Comparison of ENCODE assay signal across 8 mouse cellular contexts in the genomic region with DNA sequence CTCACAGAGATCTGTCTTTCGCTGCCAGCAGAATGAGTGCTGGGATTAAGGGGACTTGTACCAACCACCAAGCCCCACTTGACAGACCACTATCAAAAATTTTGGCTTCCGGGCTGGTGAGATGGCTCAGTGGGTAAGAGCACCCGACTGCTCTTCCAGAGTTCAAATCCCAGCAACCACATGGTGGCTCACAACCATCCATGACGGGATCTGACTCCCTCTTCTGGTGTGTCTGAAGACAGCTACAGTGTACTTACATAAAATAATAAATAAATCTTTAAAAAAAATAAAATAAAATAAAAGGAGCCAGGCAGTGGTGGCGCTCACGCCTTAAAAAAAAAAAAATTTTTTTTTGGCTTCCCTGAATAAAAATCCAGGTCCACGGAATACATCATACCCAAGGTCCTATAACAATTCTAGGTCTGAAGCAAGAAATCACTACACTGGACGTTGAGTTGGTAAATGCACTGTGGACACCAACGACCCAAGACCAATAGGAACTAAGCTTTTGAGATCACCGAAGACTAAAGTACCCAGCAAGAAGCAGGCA. TPM values are rescaled to one million over a fixed set of nuclear protein-coding genes. Genes with fewer than 3 reads are reported as not detected.
DNase-seq lines count a peak whose midpoint lies in the region; ATAC-seq and TF ChIP-seq lines count a peak whose summit lies in the region.

No protein-coding gene starts in this region.

- no peak for TF ChIP-seq CTCF in liver, adult 2 months (IDR thresholded peaks at IDR 0.05; ENCODE audit: low read depth, low read length)

- ATAC-seq in forebrain, embryonic 11.5 days (replicated peaks; ENCODE audit: low FRiP score), result peak; percentile 4
- 0 out of 2 replicates have a peak, but pooled peaks have one; percentile 0 for ATAC-seq in intestine, embryonic 15.5 days
- ATAC-seq in neural tube, embryonic 13.5 days (ENCODE audit: low read depth), result peak; percentile 24; the same call in 1 of the 2 replicates

- 49% methylated on average over 10 of the region's 10 CpGs for WGBS in liver, adult 2 months
- 47% methylated on average over 10 of the region's 10 CpGs for WGBS in forebrain, embryonic 11.5 days
- 44% methylated on average over 10 of the region's 10 CpGs for WGBS in intestine, embryonic 15.5 days
- 42% methylated on average over 10 of the region's 10 CpGs for WGBS in neural tube, embryonic 13.5 days

- no peak overlapping the region for H3K27ac ChIP-seq in liver, adult 2 months (replicated peaks; ENCODE audit: insufficient read depth, low read depth, low read length)
- H3K27ac ChIP-seq in forebrain, embryonic 11.5 days (ENCODE audit: low read depth, low read length), result no peak overlapping the region
- H3K27ac ChIP-seq in intestine, embryonic 15.5 days, result no peak overlapping the region
- peak overlapping the region; percentile 92 for H3K27ac ChIP-seq in neural tube, embryonic 13.5 days (replicated peaks)

- peak overlapping the region; percentile 90; the same call in 1 of the 2 replicates for H3K4me2 ChIP-seq in forebrain, embryonic 11.5 days (ENCODE audit: low read depth, low read length, severe bottlenecking)
- peak overlapping the region; percentile 95 for H3K4me2 ChIP-seq in intestine, embryonic 15.5 days (replicated peaks)
- H3K4me2 ChIP-seq in neural tube, embryonic 13.5 days, result peak overlapping the region; percentile 84

- H3K4me1 ChIP-seq in liver, adult 2 months (ENCODE audit: control insufficient read depth, insufficient read depth, low read length), result no peaks in the 10 kb centered on the region; the same call in 1 of the 2 replicates
- peaks cover 6% of the 10 kb centered on the region; the same call in 1 of the 2 replicates for H3K4me1 ChIP-seq in forebrain, embryonic 11.5 days (replicated peaks; ENCODE audit: control insufficient read depth, insufficient read depth, low read length)
- H3K4me1 ChIP-seq in intestine, embryonic 15.5 days (replicated peaks), result peaks cover 6% of the 10 kb centered on the region; the same call in 1 of the 2 replicates
- peaks cover 9% of the 10 kb centered on the region for H3K4me1 ChIP-seq in neural tube, embryonic 13.5 days (replicated peaks)

- no peaks in the 10 kb centered on the region for H3K79me2 ChIP-seq in liver, adult 2 months (ENCODE audit: control insufficient read depth, insufficient read depth, low read length)

- no peak for TF ChIP-seq POLR2A in liver, adult 2 months (IDR thresholded peaks at IDR 0.05; ENCODE audit: extremely low read depth, insufficient read depth, low read length)

- H3K9me3 ChIP-seq in forebrain, embryonic 11.5 days (ENCODE audit: control insufficient read depth, low read length), result no peaks in the 10 kb centered on the region
- H3K9me3 ChIP-seq in intestine, embryonic 15.5 days, result no peaks in the 10 kb centered on the region
- no peaks in the 10 kb centered on the region for H3K9me3 ChIP-seq in neural tube, embryonic 13.5 days

- no peak for DNase-seq in liver, adult 2 months (ENCODE audit: extremely low read depth, low read depth, low spot score)
- no peak for DNase-seq in liver
- no peak for DNase-seq in forebrain, embryonic 11.5 days (ENCODE audit: low spot score)
- no peak for DNase-seq in ovary, postnatal 14 days (ENCODE audit: low spot score)
- DNase-seq in urinary bladder, postnatal 25 days (ENCODE audit: low spot score), result no peak
- DNase-seq in right cerebral cortex, adult 2 months (ENCODE audit: low spot score in 2 of 2), result no peak

- H3K27me3 ChIP-seq in liver, adult 2 months (ENCODE audit: control insufficient read depth, insufficient read depth, low read length), result no peaks in the 10 kb centered on the region
- H3K27me3 ChIP-seq in forebrain, embryonic 11.5 days (ENCODE audit: control insufficient read depth, insufficient read depth, low read length), result no peaks in the 10 kb centered on the region
- no peaks in the 10 kb centered on the region for H3K27me3 ChIP-seq in intestine, embryonic 15.5 days (replicated peaks)
- no peaks in the 10 kb centered on the region for H3K27me3 ChIP-seq in neural tube, embryonic 13.5 days

- no peak overlapping the region for H3K9ac ChIP-seq in liver, adult 2 months (ENCODE audit: low read depth, low read length)
- no peak overlapping the region for H3K9ac ChIP-seq in forebrain, embryonic 11.5 days (ENCODE audit: low read length)
- H3K9ac ChIP-seq in intestine, embryonic 15.5 days, result no peak overlapping the region
- no peak overlapping the region for H3K9ac ChIP-seq in neural tube, embryonic 13.5 days

- no peaks in the 10 kb centered on the region for H3K36me3 ChIP-seq in liver, adult 2 months (ENCODE audit: control insufficient read depth, insufficient read depth, low read length)
- H3K36me3 ChIP-seq in forebrain, embryonic 11.5 days (ENCODE audit: control insufficient read depth, insufficient read depth, low read length), result no peaks in the 10 kb centered on the region
- no peaks in the 10 kb centered on the region for H3K36me3 ChIP-seq in intestine, embryonic 15.5 days
- no peaks in the 10 kb centered on the region for H3K36me3 ChIP-seq in neural tube, embryonic 13.5 days

- H3K4me3 ChIP-seq in liver, adult 2 months (ENCODE audit: insufficient read depth, low read depth, low read length), result peak overlapping the region; percentile 21; the same call in 1 of the 2 replicates
- H3K4me3 ChIP-seq in forebrain, embryonic 11.5 days (ENCODE audit: low read depth, low read length), result peak overlapping the region; percentile 55; the same call in 1 of the 2 replicates
- H3K4me3 ChIP-seq in intestine, embryonic 15.5 days (replicated peaks), result peak overlapping the region; percentile 62
- H3K4me3 ChIP-seq in neural tube, embryonic 13.5 days, result peak overlapping the region; percentile 73

RNA-seq across cellular contexts. Expression of a gene that starts 0.4 kb away (rescaled TPM):
- 1.8 and 2.0 TPM in 2 replicates for total RNA-seq in liver, adult 2 months (2014; rRNA removed)
- 0.30 and 0.31 TPM in 2 replicates for polyA plus RNA-seq in liver, adult 2 months (2012; rRNA removed)
- 2.8 and 3.0 TPM in 2 replicates for polyA plus RNA-seq in forebrain, embryonic 11.5 days (2014; fragmentation: Nextera tagmentation; extraction: Ambion mirVana)
- 1.1 and 1.2 TPM in 2 replicates for polyA plus RNA-seq in intestine, embryonic 15.5 days (2015; fragmentation: Nextera tagmentation; extraction: Ambion mirVana)
- polyA plus RNA-seq in neural tube, embryonic 13.5 days (2015; fragmentation: Nextera tagmentation; extraction: Ambion mirVana), result 2.9 and 3.1 TPM in 2 replicates

RNA-seq across cellular contexts. Expression of a gene that starts 28.5 kb away (rescaled TPM):
- total RNA-seq in liver, adult 2 months (2014; rRNA removed), result 7.4 and 7.7 TPM in 2 replicates
- 1.7 and 2.1 TPM in 2 replicates for polyA plus RNA-seq in liver, adult 2 months (2012; rRNA removed)
- 35.6 and 37.7 TPM in 2 replicates for polyA plus RNA-seq in forebrain, embryonic 11.5 days (2014; fragmentation: Nextera tagmentation; extraction: Ambion mirVana)
- 16.0 and 17.6 TPM in 2 replicates for polyA plus RNA-seq in intestine, embryonic 15.5 days (2015; fragmentation: Nextera tagmentation; extraction: Ambion mirVana)
- 43.8 and 44.4 TPM in 2 replicates for polyA plus RNA-seq in neural tube, embryonic 13.5 days (2015; fragmentation: Nextera tagmentation; extraction: Ambion mirVana)

RNA-seq across cellular contexts. Expression of a gene that starts 56.6 kb away (rescaled TPM):
- 14.0 and 17.4 TPM in 2 replicates for total RNA-seq in liver, adult 2 months (2014; rRNA removed)
- polyA plus RNA-seq in liver, adult 2 months (2012; rRNA removed), result 1.2 and 1.8 TPM in 2 replicates
- 31.6 and 37.8 TPM in 2 replicates for polyA plus RNA-seq in forebrain, embryonic 11.5 days (2014; fragmentation: Nextera tagmentation; extraction: Ambion mirVana)
- polyA plus RNA-seq in intestine, embryonic 15.5 days (2015; fragmentation: Nextera tagmentation; extraction: Ambion mirVana), result 23.2 and 24.3 TPM in 2 replicates
- polyA plus RNA-seq in neural tube, embryonic 13.5 days (2015; fragmentation: Nextera tagmentation; extraction: Ambion mirVana), result 25.1 and 28.9 TPM in 2 replicates

Comparison
In these comparisons a context has a peak if more than half of its experiments do, and no peak if none do; other contexts are left out.
1. H3K4me3 ChIP-seq: peak in every context shown above with its lines; median percentile 73 in neural tube, embryonic 13.5 days; 62 in intestine, embryonic 15.5 days; 55 in forebrain, embryonic 11.5 days; 21 in liver, adult 2 months.